Mouse (Mus musculus): ENCODE measurements around the gene Top2a.
A peak's percentile ranks its signal among the peaks of the same experiment; 100 is the strongest.

Gene Top2a

GRCm38 (mm10) chr11:99023500-99024467, at the start of gene Top2a:
TSS of gene Top2a (minus strand) at chr11:99024189.
- DNase-seq (ENCODE audit: low spot score) = peak; percentile 99

GRCm38 (mm10) chr11:99073781-99074180, 49.8 kb upstream of the Top2a start:
- DNase-seq (ENCODE audit: low spot score) = no peak

- DNase-seq (ENCODE audit: low spot score) = no peak
These were observed 47.9 kb upstream of the Top2a start for GRCm38 (mm10) chr11:99071866-99072265.

GRCm38 (mm10) chr11:99068455-99068854, 44.5 kb upstream of the Top2a start:
- no peak for DNase-seq (ENCODE audit: low spot score)

- DNase-seq (ENCODE audit: low spot score) = no peak
These were observed 43.6 kb upstream of the Top2a start for GRCm38 (mm10) chr11:99067591-99067990.

GRCm38 (mm10) chr11:99065979-99066378, 42.0 kb upstream of the Top2a start:
- peak; percentile 86 for DNase-seq (ENCODE audit: low spot score)

- no peak for DNase-seq (ENCODE audit: low spot score)
These were observed 41.4 kb upstream of the Top2a start for GRCm38 (mm10) chr11:99065353-99065752.

GRCm38 (mm10) chr11:99063406-99064131, 39.6 kb upstream of the Top2a start:
- DNase-seq (ENCODE audit: low spot score) = no peak

- no peak for DNase-seq (ENCODE audit: low spot score)
These were observed 38.7 kb upstream of the Top2a start for GRCm38 (mm10) chr11:99062661-99063060.

GRCm38 (mm10) chr11:99060435-99060834, 36.4 kb upstream of the Top2a start:
- peak; percentile 55 for DNase-seq (ENCODE audit: low spot score)

- DNase-seq (ENCODE audit: low spot score) = no peak
These were observed 31.8 kb upstream of the Top2a start for GRCm38 (mm10) chr11:99055571-99056452.

- DNase-seq (ENCODE audit: low spot score) = no peak
These were observed 31.2 kb upstream of the Top2a start for GRCm38 (mm10) chr11:99055143-99055542.

GRCm38 (mm10) chr11:99047643-99048042, 23.7 kb upstream of the Top2a start:
- DNase-seq (ENCODE audit: low spot score) = no peak

- peak; percentile 68 for DNase-seq (ENCODE audit: low spot score)
These were observed 23.1 kb upstream of the Top2a start for GRCm38 (mm10) chr11:99047120-99047519.

- no peak for DNase-seq (ENCODE audit: low spot score)
These were observed 21.3 kb upstream of the Top2a start for GRCm38 (mm10) chr11:99045159-99045889.

- no peak for DNase-seq (ENCODE audit: low spot score)
These were observed 20.3 kb upstream of the Top2a start for GRCm38 (mm10) chr11:99044306-99044705.

GRCm38 (mm10) chr11:99043632-99044031, 19.6 kb upstream of the Top2a start:
- DNase-seq (ENCODE audit: low spot score) = no peak

- DNase-seq (ENCODE audit: low spot score) = no peak
These were observed 18.9 kb upstream of the Top2a start for GRCm38 (mm10) chr11:99042834-99043431.

GRCm38 (mm10) chr11:99041841-99042780, 18.1 kb upstream of the Top2a start:
- no peak for DNase-seq (ENCODE audit: low spot score)
